Mouse (Mus musculus): ENCODE data around the gene Magohb.
"Not testable (repeated sequence)": the region's sequence is repeated elsewhere in the genome, so short reads cannot be mapped to it uniquely, and the experiment has no call there.

Gene Magohb

GRCm38 (mm10) chr6:131292991-131293788, at the start of gene Magohb:
Gene Magohb, minus strand, starts transcription at chr6:131293244.
- DNase-seq (ENCODE audit: low read depth, low spot score) = peak; percentile 72

- no peak for DNase-seq (ENCODE audit: low read depth, low spot score)
These were observed 47.0 kb upstream of the Magohb start for GRCm38 (mm10) chr6:131340082-131340481.

GRCm38 (mm10) chr6:131339309-131339708, 46.3 kb upstream of the Magohb start:
- no peak for DNase-seq (ENCODE audit: low read depth, low spot score)

GRCm38 (mm10) chr6:131338787-131339186, 45.7 kb upstream of the Magohb start:
- DNase-seq (ENCODE audit: low read depth, low spot score) = no peak

GRCm38 (mm10) chr6:131327076-131327475, 34.0 kb upstream of the Magohb start:
- DNase-seq (ENCODE audit: low read depth, low spot score) = no peak

- no peak for DNase-seq (ENCODE audit: low read depth, low spot score)
These were observed 29.0 kb upstream of the Magohb start for GRCm38 (mm10) chr6:131321854-131322639.

GRCm38 (mm10) chr6:131316155-131317101, 23.4 kb upstream of the Magohb start:
- DNase-seq (ENCODE audit: low read depth, low spot score) = peak; percentile 24

- DNase-seq (ENCODE audit: low read depth, low spot score) = no peak
These were observed 15.0 kb upstream of the Magohb start for GRCm38 (mm10) chr6:131308031-131308430.

- no peak for DNase-seq (ENCODE audit: low read depth, low spot score)
These were observed 11.7 kb upstream of the Magohb start for GRCm38 (mm10) chr6:131304776-131305175.

GRCm38 (mm10) chr6:131298531-131298930, 5.5 kb upstream of the Magohb start:
- DNase-seq (ENCODE audit: low read depth, low spot score) = no peak

- no peak for DNase-seq (ENCODE audit: low read depth, low spot score)
These were observed 1.5 kb upstream of the Magohb start for GRCm38 (mm10) chr6:131294435-131295112.

- DNase-seq (ENCODE audit: low read depth, low spot score) = no peak
These were observed 872 bp upstream of the Magohb start for GRCm38 (mm10) chr6:131293916-131294315.

- DNase-seq (ENCODE audit: low read depth, low spot score) = peak; percentile 15
These were observed 611 bp downstream of the Magohb start for GRCm38 (mm10) chr6:131292276-131292990.

GRCm38 (mm10) chr6:131290430-131290829, 2.6 kb downstream of the Magohb start:
- DNase-seq (ENCODE audit: low read depth, low spot score) = peak; percentile 40

- not testable (repeated sequence) for DNase-seq (ENCODE audit: low read depth, low spot score)
These were observed 14.9 kb downstream of the Magohb start for GRCm38 (mm10) chr6:131278160-131278559.

- no peak for DNase-seq (ENCODE audit: low read depth, low spot score)
These were observed 16.4 kb downstream of the Magohb start for GRCm38 (mm10) chr6:131276659-131277058.

- no peak for DNase-seq (ENCODE audit: low read depth, low spot score)
These were observed 20.7 kb downstream of the Magohb start for GRCm38 (mm10) chr6:131272311-131272710.

GRCm38 (mm10) chr6:131270312-131270711, 22.7 kb downstream of the Magohb start:
- DNase-seq (ENCODE audit: low read depth, low spot score) = no peak

- DNase-seq (ENCODE audit: low read depth, low spot score) = no peak
These were observed 23.4 kb downstream of the Magohb start for GRCm38 (mm10) chr6:131269599-131269998.

GRCm38 (mm10) chr6:131264175-131264574, 28.9 kb downstream of the Magohb start:
- DNase-seq (ENCODE audit: low read depth, low spot score) = no peak
